Mouse (Mus musculus): ENCODE results near the gene Snx7. TPM values are rescaled to one million over a fixed set of nuclear protein-coding genes. Genes with fewer than 3 reads are reported as not detected.

The Snx7 gene
- total and polyA plus RNA-seq, 3 experiments, result not detected

GRCm38 (mm10) chr3:117842658-117843057 is 26.1 kb downstream of the Snx7 start:
- H3K9ac ChIP-seq (ENCODE audit: insufficient read depth, low read depth), result no peak overlapping the region
- H3K4me3 ChIP-seq (replicated peaks in 1 of 3; ENCODE audit: low read depth in 2 of 3, low read length in 2 of 3, poor library complexity in 1 of 3), result no peak overlapping the region
- H3K27me3 ChIP-seq (replicated peaks), result no peaks in the 10 kb centered on the region
- peaks cover 9% of the 10 kb centered on the region for H3K9me3 ChIP-seq (replicated peaks; ENCODE audit: low read length)
- TF ChIP-seq KAT2A (IDR thresholded peaks at IDR 0.05; ENCODE audit: insufficient replicate concordance, low read length), result no peak
- no peaks in the 10 kb centered on the region for H3K4me1 ChIP-seq (ENCODE audit: control insufficient read depth in 1 of 2, insufficient read depth in 2 of 2)
- H3K27ac ChIP-seq (ENCODE audit: insufficient read depth, low read depth), result no peak overlapping the region
- no peaks in the 10 kb centered on the region for H3K36me3 ChIP-seq (replicated peaks in 1 of 2; ENCODE audit: control insufficient read depth in 1 of 2, insufficient read depth in 1 of 2, low read length in 1 of 2)
- DNase-seq (ENCODE audit: extremely low read depth), result no peak
- dilution Hi-C loops (cut with MboI; ENCODE audit: extremely low pct_ligation_motif_present, extremely low pct_unique_long_range_greater_than_20kb, low sequenced_read_pairs), result no loop called here
- no peaks in the 10 kb centered on the region for H3K79me2 ChIP-seq (replicated peaks; ENCODE audit: control insufficient read depth, extremely low read depth, insufficient read depth, poor library complexity, severe bottlenecking)
- in situ Hi-C loops (cut with MboI; ENCODE audit: low pct_ligation_motif_present, low pct_unique_long_range_greater_than_20kb, low sequenced_read_pairs), result no loop called here
- H3K4me2 ChIP-seq (ENCODE audit: insufficient read depth, low read depth, poor library complexity, severe bottlenecking), result no peak overlapping the region

GRCm38 (mm10) chr3:117839867-117840545 is 28.7 kb downstream of the Snx7 start:
- H3K4me2 ChIP-seq (ENCODE audit: insufficient read depth, low read depth, poor library complexity, severe bottlenecking), result no peak overlapping the region

GRCm38 (mm10) chr3:117838020-117838419 is 30.7 kb downstream of the Snx7 start:
- no peak for TF ChIP-seq SIN3A (IDR thresholded peaks at IDR 0.05; ENCODE audit: low read length)
- no peak for TF ChIP-seq PAX5 (IDR thresholded peaks at IDR 0.05; ENCODE audit: low read length)
- TF ChIP-seq NELFE (IDR thresholded peaks at IDR 0.05; ENCODE audit: low read depth, low read length), result no peak
- TF ChIP-seq ZMIZ1 (IDR thresholded peaks at IDR 0.05; ENCODE audit: low read depth, low read length), result no peak
- no peak for TF ChIP-seq UBTF (IDR thresholded peaks at IDR 0.05; ENCODE audit: low read depth, low read length)
- no peak for TF ChIP-seq MAX (IDR thresholded peaks at IDR 0.05; ENCODE audit: low read length)
- no peak for TF ChIP-seq GABPA (IDR thresholded peaks at IDR 0.05; ENCODE audit: insufficient replicate concordance, low read depth, low read length)
- no peak for TF ChIP-seq MXI1 (IDR thresholded peaks at IDR 0.05; ENCODE audit: low read depth, low read length)
- TF ChIP-seq JUND (conservative IDR thresholded peaks at IDR 0.05; ENCODE audit: low read depth, low read length), result no peak
- TF ChIP-seq ZNF384 (IDR thresholded peaks at IDR 0.05; ENCODE audit: low read depth, low read length), result no peak
- TF ChIP-seq IRF4 (IDR thresholded peaks at IDR 0.05; ENCODE audit: low read depth, low read length), result no peak
- Histone ChIP-seq H3K9me3 (replicated peaks; ENCODE audit: low read length) (peaks cover 7% of the 10 kb centered on the region), H3K27ac (ENCODE audit: insufficient read depth, low read depth) (no peak overlapping the region), H3K27me3 (replicated peaks) (no peaks in the 10 kb centered on the region), H3K36me3 (replicated peaks in 1 of 2; ENCODE audit: control insufficient read depth in 1 of 2, insufficient read depth in 1 of 2, low read length in 1 of 2) (no peaks in the 10 kb centered on the region), H3K79me2 (replicated peaks; ENCODE audit: control insufficient read depth, extremely low read depth, insufficient read depth, poor library complexity, severe bottlenecking) (no peaks in the 10 kb centered on the region), H3K4me1 (ENCODE audit: control insufficient read depth in 1 of 2, insufficient read depth in 2 of 2) (no peaks in the 10 kb centered on the region), H3K9ac (ENCODE audit: insufficient read depth, low read depth) (no peak overlapping the region), H3K4me3 (replicated peaks in 1 of 3; ENCODE audit: low read depth in 2 of 3, low read length in 2 of 3, poor library complexity in 1 of 3) (no peak overlapping the region), H3K4me2 (ENCODE audit: insufficient read depth, low read depth, poor library complexity, severe bottlenecking) (no peak overlapping the region)
- DNase-seq (ENCODE audit: extremely low read depth), result no peak
- in situ Hi-C loops (cut with MboI; ENCODE audit: low pct_ligation_motif_present, low pct_unique_long_range_greater_than_20kb, low sequenced_read_pairs) (no loop called here), dilution Hi-C loops (cut with MboI; ENCODE audit: extremely low pct_ligation_motif_present, extremely low pct_unique_long_range_greater_than_20kb, low sequenced_read_pairs) (no loop called here)

More at GRCm38 (mm10) chr3:117839867-117840545, 28.7 kb downstream of the Snx7 start:
- Histone ChIP-seq H3K4me3 (replicated peaks in 1 of 3; ENCODE audit: low read depth in 2 of 3, low read length in 2 of 3, poor library complexity in 1 of 3) (no peak overlapping the region), H3K36me3 (replicated peaks in 1 of 2; ENCODE audit: control insufficient read depth in 1 of 2, insufficient read depth in 1 of 2, low read length in 1 of 2) (no peaks in the 10 kb centered on the region), H3K27ac (ENCODE audit: insufficient read depth, low read depth) (no peak overlapping the region), H3K9ac (ENCODE audit: insufficient read depth, low read depth) (no peak overlapping the region), H3K79me2 (replicated peaks; ENCODE audit: control insufficient read depth, extremely low read depth, insufficient read depth, poor library complexity, severe bottlenecking) (no peaks in the 10 kb centered on the region), H3K4me1 (ENCODE audit: control insufficient read depth in 1 of 2, insufficient read depth in 2 of 2) (no peaks in the 10 kb centered on the region), H3K27me3 (replicated peaks) (no peaks in the 10 kb centered on the region), H3K9me3 (replicated peaks; ENCODE audit: low read length) (peaks cover 9% of the 10 kb centered on the region)
- in situ Hi-C loops (cut with MboI; ENCODE audit: low pct_ligation_motif_present, low pct_unique_long_range_greater_than_20kb, low sequenced_read_pairs) (no loop called here), dilution Hi-C loops (cut with MboI; ENCODE audit: extremely low pct_ligation_motif_present, extremely low pct_unique_long_range_greater_than_20kb, low sequenced_read_pairs) (no loop called here)
- DNase-seq (ENCODE audit: extremely low read depth), result no peak
- no peak for TF ChIP-seq MXI1 (IDR thresholded peaks at IDR 0.05; ENCODE audit: low read depth, low read length)
- no peak for TF ChIP-seq HCFC1 (IDR thresholded peaks at IDR 0.05; ENCODE audit: low read depth, low read length)
- TF ChIP-seq PAX5 (IDR thresholded peaks at IDR 0.05; ENCODE audit: low read length), result no peak
- TF ChIP-seq E2F4 (IDR thresholded peaks at IDR 0.05; ENCODE audit: insufficient replicate concordance, low read depth, low read length), result no peak
- no peak for TF ChIP-seq POLR2AphosphoS2 (IDR thresholded peaks at IDR 0.05; ENCODE audit: low read depth, low read length)
- no peak for TF ChIP-seq ZKSCAN1 (IDR thresholded peaks at IDR 0.05; ENCODE audit: borderline replicate concordance, low read depth, low read length)
- TF ChIP-seq MYC (IDR thresholded peaks at IDR 0.05; ENCODE audit: low read depth, low read length), result no peak
- TF ChIP-seq TBP (conservative IDR thresholded peaks at IDR 0.05; ENCODE audit: low read depth, low read length), result no peak
- TF ChIP-seq SMC3 (IDR thresholded peaks at IDR 0.05; ENCODE audit: low read depth, low read length), result no peak
- no peak for TF ChIP-seq ELF1 (IDR thresholded peaks at IDR 0.05; ENCODE audit: low read depth, low read length)
